Mouse (Mus musculus) embryonic facial prominence, embryonic 14.5 days (tissue): ENCODE measurements around the gene Atp8a2. TPM values are rescaled to one million over a fixed set of nuclear protein-coding genes. Genes with fewer than 3 reads are reported as not detected.

Source experiments
- ATAC-seq: fragments of 200-750 bp; cut with Nextera tagmentation; 2 replicates; pipeline ENCODE4 v1.8.0; 2017; ENCODE audit warnings: low read depth, moderate number of reproducible peaks, moderate TSS enrichment
- DNase-seq: peaks from one replicate; pipeline ENCODE4 v3.0.0-alpha.2; 2015; ENCODE audit warnings: low spot score
- H3K27ac ChIP-seq: fragments of 300-500 bp; sonication (generic); replicated peaks from 2 replicates; pipeline ENCODE4 v1.5.1; 2014; ENCODE audit warnings: low read depth, mild to moderate bottlenecking, low read length, moderate library complexity
- H3K27me3 ChIP-seq: fragments of 300-500 bp; sonication (generic); replicated peaks from 2 replicates; pipeline ENCODE4 v1.6.1; 2014; ENCODE audit warnings: low read length; ENCODE audit not compliant: control insufficient read depth, insufficient read depth
- H3K36me3 ChIP-seq: fragments of 300-500 bp; sonication (generic); 2 replicates; pipeline ENCODE4 v1.6.1; 2014; ENCODE audit warnings: low read length, mixed read lengths; ENCODE audit not compliant: control insufficient read depth, insufficient read depth
- H3K4me1 ChIP-seq: fragments of 300-500 bp; sonication (generic); 2 replicates; pipeline ENCODE4 v1.6.1; 2014; ENCODE audit warnings: antibody characterized with exemption, low read length; ENCODE audit not compliant: control insufficient read depth, insufficient read depth
- H3K4me2 ChIP-seq: fragments of 300-500 bp; sonication (generic); 2 replicates; pipeline ENCODE4 v1.6.1; 2014; ENCODE audit warnings: low read depth, mild to moderate bottlenecking, low read length, moderate library complexity, mixed read lengths
- H3K4me3 ChIP-seq: fragments of 300-500 bp; sonication (generic); 2 replicates; pipeline ENCODE4 v1.5.1; 2014; ENCODE audit warnings: low read depth, mild to moderate bottlenecking, low read length
- H3K9ac ChIP-seq: fragments of 300-500 bp; sonication (generic); 2 replicates; pipeline ENCODE4 v1.6.1; 2014; ENCODE audit warnings: low read depth, mild to moderate bottlenecking, low read length, moderate library complexity, mixed read lengths
- H3K9me3 ChIP-seq: fragments of 300-500 bp; sonication (generic); 2 replicates; pipeline ENCODE4 v1.6.1; 2016; ENCODE audit warnings: low read length; ENCODE audit not compliant: control insufficient read depth
- WGBS: fragments of 180-500 bp; shearing (Covaris S2); extraction: QIAGEN DNeasy Blood & Tissue Kit; methylation state at CpG from one replicate; pipeline ENCODE4 v1.1.7; 2014; 5-methylcytosine and 5-hydroxymethylcytosine counted together
- microRNA counts: library from miRNA; unstranded; fragments of <30 nt; microRNA quantifications from one replicate; lab custom pipeline; 2017
- microRNA-seq: library from miRNA; unstranded; fragments of <30 nt; microRNA quantifications from one replicate; pipeline ENCODE4, GENCODE M21; 2016; ENCODE audit warnings: borderline number of aligned reads
- polyA plus RNA-seq: library from polyadenylated mRNA; unstranded; fragments of >200 nt; fragmentation: Nextera tagmentation; extraction: Ambion mirVana; gene quantifications from 2 replicates; pipeline ENCODE4 v1.2.1, GENCODE M21; 2014

Atp8a2 gene
- polyA plus RNA-seq, 1 experiment from 2014 or later, result 3.6 TPM

DNA sequence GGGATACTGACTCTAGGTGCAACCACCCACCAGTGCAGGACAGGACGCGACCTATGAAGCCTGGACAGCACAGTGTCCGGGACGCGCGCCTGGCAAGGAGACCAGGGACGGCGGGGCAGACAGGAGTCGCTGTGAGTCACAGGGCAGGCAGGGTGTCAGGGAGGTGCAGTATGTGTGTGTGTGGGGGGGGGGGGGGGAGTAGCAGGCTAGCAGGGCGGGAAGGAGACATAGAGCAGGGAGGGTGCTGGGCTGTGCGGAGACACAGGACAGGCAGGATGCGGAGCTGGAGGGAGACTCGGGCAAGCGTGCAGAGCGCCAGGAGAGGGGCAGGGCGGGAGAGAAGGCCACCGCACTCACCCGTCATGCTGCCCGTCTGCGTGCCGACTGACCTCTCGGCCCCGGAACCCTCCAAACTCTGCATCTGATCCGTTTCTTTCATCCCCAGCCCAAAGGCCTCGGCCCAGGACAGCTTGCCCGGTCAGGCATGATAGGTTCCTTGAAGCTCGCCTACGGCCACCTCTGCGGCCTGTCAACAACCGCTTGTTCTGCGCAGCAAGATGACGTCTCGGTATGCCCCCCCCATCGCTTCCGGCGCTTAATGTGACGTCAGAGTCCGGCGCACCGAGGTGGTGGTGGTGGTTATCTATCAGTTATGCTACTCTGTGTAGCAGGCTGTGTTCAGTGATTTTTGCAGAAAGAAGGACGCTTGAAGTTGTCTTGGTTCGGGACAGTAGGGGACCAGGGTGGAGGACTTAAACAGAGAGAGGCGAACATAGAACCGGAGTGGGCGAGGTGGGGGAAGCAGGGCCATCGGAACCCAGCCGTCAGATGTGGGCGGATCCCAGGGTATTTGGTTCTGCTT, 599.4 kb downstream of the Atp8a2 start, which contains the start of gene Cdadc1:
Gene Cdadc1, minus strand, starts transcription at position 562 of the 862 bp plus-strand sequence.
- Histone ChIP-seq H3K9me3 (no peaks in the 10 kb centered on the region), H3K4me1 (peaks cover 9% of the 10 kb centered on the region), H3K27me3 (no peaks in the 10 kb centered on the region), H3K27ac (peak within 1 kb of the TSS; percentile 71), H3K4me3 (peak within 1 kb of the TSS; percentile 89), H3K4me2 (peak within 1 kb of the TSS; percentile 81), H3K36me3 (peaks cover 18% of the 10 kb centered on the region), H3K9ac (peak within 1 kb of the TSS; percentile 92)
- under 1% methylated on average over 39 of the region's 48 CpGs for WGBS
- ATAC-seq, result peak; percentile 94
- peak; percentile 83 for DNase-seq

DNA sequence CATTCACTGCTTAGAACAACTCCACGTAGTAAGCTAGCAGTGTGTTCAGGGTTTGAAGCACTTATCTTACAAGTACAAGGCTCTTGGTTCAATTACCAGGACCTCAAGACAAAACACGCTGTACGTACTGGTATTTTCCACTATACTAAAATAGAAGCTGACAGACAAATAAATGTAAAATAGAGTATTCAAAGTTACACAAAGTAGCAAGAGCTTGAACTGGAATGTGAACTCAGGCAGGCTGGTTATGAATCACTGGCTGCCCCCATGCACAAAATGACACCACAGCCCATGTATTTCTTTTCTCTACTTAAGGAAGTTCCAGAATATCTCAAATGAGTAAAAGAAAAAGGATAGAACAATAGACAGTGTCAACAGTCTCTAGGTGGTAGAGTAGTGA, 602.0 kb downstream of the Atp8a2 start:
- H3K4me1 ChIP-seq, result peaks cover 9% of the 10 kb centered on the region
- H3K9ac ChIP-seq, result no peak overlapping the region
- 94% methylated on average over 3 of the region's 3 CpGs for WGBS
- no peak overlapping the region for H3K4me2 ChIP-seq
- DNase-seq (no peak), ATAC-seq (no peak)
- peaks cover 31% of the 10 kb centered on the region for H3K36me3 ChIP-seq
- no peaks in the 10 kb centered on the region for H3K9me3 ChIP-seq
- no peaks in the 10 kb centered on the region for H3K27me3 ChIP-seq
- no peak overlapping the region for H3K27ac ChIP-seq
- no peak overlapping the region for H3K4me3 ChIP-seq

DNA sequence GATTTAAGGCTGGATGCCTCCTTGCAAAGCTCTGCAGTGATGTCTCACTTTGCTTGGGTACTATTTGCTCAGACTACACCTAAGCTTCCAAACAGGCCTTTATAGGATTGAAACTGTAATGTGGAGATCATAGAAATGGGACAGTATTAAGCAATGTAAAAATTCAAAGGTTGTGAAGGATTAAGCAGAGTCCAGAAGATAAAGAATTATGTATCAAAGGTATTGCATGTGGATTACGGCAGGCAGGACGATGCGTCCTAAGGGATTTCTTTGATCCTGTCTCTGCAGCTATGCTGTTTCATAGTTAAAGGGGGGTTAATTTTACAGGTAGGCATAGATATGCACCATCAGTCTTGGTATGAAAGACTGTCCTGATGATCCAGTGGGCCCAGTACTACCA, 604.4 kb downstream of the Atp8a2 start:
- Histone ChIP-seq H3K4me3 (no peak overlapping the region), H3K4me2 (no peak overlapping the region), H3K27ac (no peak overlapping the region), H3K9ac (no peak overlapping the region), H3K9me3 (no peaks in the 10 kb centered on the region), H3K4me1 (peaks cover 7% of the 10 kb centered on the region), H3K27me3 (no peaks in the 10 kb centered on the region), H3K36me3 (peaks cover 52% of the 10 kb centered on the region)
- WGBS, result 95% methylated on average over 3 of the region's 3 CpGs
- ATAC-seq (no peak), DNase-seq (no peak)

DNA sequence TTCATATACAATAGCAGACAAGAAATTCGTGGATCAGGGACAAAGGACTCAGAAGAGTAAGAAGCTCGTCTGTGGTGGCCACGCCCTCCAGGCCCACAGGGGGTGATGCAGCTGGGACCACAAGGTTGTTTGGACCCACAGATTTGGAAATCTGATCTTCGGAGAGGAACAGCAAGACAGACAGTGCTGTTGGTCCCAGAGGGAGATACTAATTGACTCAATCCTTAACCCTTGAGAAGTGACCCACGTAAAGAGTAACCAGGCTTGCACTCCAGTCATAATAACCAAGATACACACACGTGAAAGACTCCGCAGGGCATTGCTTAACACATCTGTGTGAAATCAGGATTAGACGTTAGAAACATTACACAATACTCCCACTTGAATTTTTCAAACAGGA, 605.1 kb downstream of the Atp8a2 start:
- H3K9me3 ChIP-seq, result no peaks in the 10 kb centered on the region
- DNase-seq, result no peak
- H3K9ac ChIP-seq, result no peak overlapping the region
- peaks cover 4% of the 10 kb centered on the region for H3K4me1 ChIP-seq
- H3K4me2 ChIP-seq, result no peak overlapping the region
- ATAC-seq, result no peak
- peaks cover 53% of the 10 kb centered on the region for H3K36me3 ChIP-seq
- H3K4me3 ChIP-seq, result no peak overlapping the region
- H3K27me3 ChIP-seq, result no peaks in the 10 kb centered on the region
- H3K27ac ChIP-seq, result no peak overlapping the region
- 70% methylated on average over 8 of the region's 8 CpGs for WGBS

DNA sequence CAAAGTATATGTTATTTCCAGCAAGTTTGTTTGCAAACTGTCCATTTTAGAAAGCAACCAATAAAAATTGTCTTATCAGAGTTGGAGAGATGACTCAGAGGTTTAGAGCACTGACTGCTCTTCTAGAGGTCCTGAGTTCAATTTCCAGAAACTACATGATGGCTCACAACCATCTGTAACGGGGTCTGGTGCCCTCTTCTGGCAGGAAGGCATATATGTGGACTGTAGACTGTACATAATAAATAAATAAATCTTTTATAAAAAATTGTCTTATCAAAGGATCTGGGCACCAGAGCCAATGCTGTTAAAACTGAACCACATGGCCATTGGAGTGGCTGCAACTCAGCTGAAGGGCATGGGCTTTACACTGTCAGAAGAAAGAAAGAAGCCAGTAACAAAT, 606.4 kb downstream of the Atp8a2 start:
- Histone ChIP-seq H3K27ac (no peak overlapping the region), H3K4me2 (no peak overlapping the region), H3K4me3 (no peak overlapping the region), H3K9me3 (no peaks in the 10 kb centered on the region), H3K9ac (no peak overlapping the region), H3K4me1 (no peaks in the 10 kb centered on the region), H3K36me3 (peaks cover 66% of the 10 kb centered on the region), H3K27me3 (no peaks in the 10 kb centered on the region)
- ATAC-seq (no peak), DNase-seq (no peak)
- WGBS, result 81% methylated on average over 1 of the region's 1 CpGs

MicroRNA genes within 50 kb of the gene (microRNA counts, 519-probe panel; counts per million panel counts)
- microRNA mmu-miR-719 (lab: Ali Mortazavi, UCI), result 19.3 counts per million

Small RNA genes lying within 50 kb of the gene (microRNA-seq; reads per million reads assigned to microRNA genes)
- not detected for gene Mir719

Other genes with a start within 250 kb of the Atp8a2 start
- gene Nupl1, start 54.3 kb upstream of the Atp8a2 start, polyA plus RNA-seq, result not detected in 2 replicates
- gene Gm49336, start 54.3 kb upstream of the Atp8a2 start, polyA plus RNA-seq, result 57.0 and 58.2 TPM in 2 replicates
- gene Mtmr6, start 68.0 kb upstream of the Atp8a2 start, polyA plus RNA-seq, result 45.0 and 47.0 TPM in 2 replicates
- 1.1 and 1.6 TPM in 2 replicates for gene Amer2, start 176.1 kb upstream of the Atp8a2 start, polyA plus RNA-seq